Mouse (Mus musculus): ENCODE results near the gene Asb15. TPM values are rescaled to one million over a fixed set of nuclear protein-coding genes. Genes with fewer than 3 reads are reported as not detected.
A peak's percentile ranks its signal among the peaks of the same experiment; 100 is the strongest.

Gene Asb15
- polyA plus RNA-seq, 1 experiment from 2014 or later = not detected

DNA sequence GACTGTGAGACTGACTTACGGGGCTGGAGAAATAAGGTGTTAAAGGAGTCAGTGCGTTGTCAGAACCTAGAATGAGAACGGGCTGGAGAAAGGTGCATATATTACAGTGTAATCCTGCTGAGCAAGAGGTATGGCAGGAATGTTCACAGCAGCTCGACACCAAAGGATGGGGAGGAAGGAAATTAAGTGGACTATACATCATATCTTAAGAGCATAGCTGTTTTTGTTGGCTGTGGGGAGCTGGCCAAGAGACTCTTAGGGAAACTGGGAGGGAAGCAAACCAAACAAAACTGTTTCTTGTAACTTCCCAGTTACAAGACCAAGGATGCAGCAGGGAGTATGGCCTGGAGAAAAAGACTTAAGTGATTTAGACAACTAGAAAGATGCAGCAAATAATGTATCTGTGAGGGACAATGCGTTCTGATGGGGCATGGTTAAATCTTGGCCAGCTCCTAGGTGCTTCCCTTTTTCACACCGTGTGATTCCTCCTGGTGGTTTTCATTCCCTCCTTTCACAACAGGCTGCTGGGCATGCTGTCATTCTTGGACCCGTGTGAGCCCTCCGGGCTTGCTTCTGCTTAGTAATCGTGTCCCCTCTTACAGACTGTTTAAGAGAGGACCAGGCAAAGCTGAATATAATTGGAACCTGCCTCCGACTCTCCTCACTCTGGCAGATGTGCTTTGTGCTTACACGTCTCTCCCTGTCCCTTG, 2.9 kb downstream of the Asb15 start:
- Histone ChIP-seq H3K27me3 (ENCODE audit: control insufficient read depth, insufficient read depth, low read depth, low read length) (no peaks in the 10 kb centered on the region), H3K9me3 (replicated peaks; ENCODE audit: control insufficient read depth, low read length, poor library complexity, severe bottlenecking) (no peaks in the 10 kb centered on the region), H3K4me1 (ENCODE audit: control insufficient read depth, insufficient read depth, low read length) (peaks cover 21% of the 10 kb centered on the region), H3K27ac (ENCODE audit: low read length) (no peak overlapping the region), H3K4me2 (ENCODE audit: low read length) (peak overlapping the region; percentile 47), H3K36me3 (ENCODE audit: control insufficient read depth, insufficient read depth, low read length) (no peaks in the 10 kb centered on the region), H3K4me3 (ENCODE audit: low read depth, low read length) (peak overlapping the region; percentile 12; the same call in 1 of the 2 replicates), H3K9ac (ENCODE audit: low read depth, low read length) (no peak overlapping the region)
- no peak for ATAC-seq
- WGBS = 61% methylated on average over 11 of the region's 11 CpGs

- no peaks in the 10 kb centered on the region for H3K9me3 ChIP-seq (replicated peaks; ENCODE audit: control insufficient read depth, low read length, poor library complexity, severe bottlenecking)
- no peak overlapping the region for H3K4me3 ChIP-seq (ENCODE audit: low read depth, low read length)
- H3K9ac ChIP-seq (ENCODE audit: low read depth, low read length) = no peak overlapping the region
- WGBS = 86% methylated on average over 3 of the region's 3 CpGs
- ATAC-seq = no peak
- peaks cover 12% of the 10 kb centered on the region for H3K4me1 ChIP-seq (ENCODE audit: control insufficient read depth, insufficient read depth, low read length)
- no peak overlapping the region for H3K27ac ChIP-seq (ENCODE audit: low read length)
- H3K36me3 ChIP-seq (ENCODE audit: control insufficient read depth, insufficient read depth, low read length) = no peaks in the 10 kb centered on the region
- H3K4me2 ChIP-seq (ENCODE audit: low read length) = no peak overlapping the region
- H3K27me3 ChIP-seq (ENCODE audit: control insufficient read depth, insufficient read depth, low read depth, low read length) = no peaks in the 10 kb centered on the region
Measured at GRCm38 (mm10) chr6:24532804-24533203, 4.9 kb downstream of the Asb15 start.

DNA sequence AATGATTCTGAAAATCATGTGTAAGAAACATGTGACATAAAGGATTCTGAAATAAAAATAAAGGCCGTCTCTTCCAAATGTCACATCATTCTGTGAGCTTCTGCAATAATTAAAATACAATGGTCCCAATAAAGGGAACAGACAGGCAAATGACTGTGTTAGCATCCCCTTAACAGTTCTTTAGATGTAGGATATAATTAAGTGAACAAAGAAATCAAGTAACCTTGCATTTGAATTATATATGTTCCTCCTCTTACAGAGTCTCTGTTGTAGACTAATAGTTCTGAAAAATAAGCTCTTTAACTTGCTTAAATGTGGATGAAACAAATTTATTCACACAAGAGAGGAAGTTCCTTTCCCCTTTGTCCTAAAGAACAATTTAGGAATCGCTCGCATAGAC, 10.5 kb downstream of the Asb15 start:
- H3K27me3 ChIP-seq (ENCODE audit: control insufficient read depth, insufficient read depth, low read depth, low read length) = no peaks in the 10 kb centered on the region
- H3K9me3 ChIP-seq (replicated peaks; ENCODE audit: control insufficient read depth, low read length, poor library complexity, severe bottlenecking) = no peaks in the 10 kb centered on the region
- H3K4me3 ChIP-seq (ENCODE audit: low read depth, low read length) = no peak overlapping the region
- no peaks in the 10 kb centered on the region for H3K4me1 ChIP-seq (ENCODE audit: control insufficient read depth, insufficient read depth, low read length)
- no peak overlapping the region for H3K27ac ChIP-seq (ENCODE audit: low read length)
- no peak for ATAC-seq
- H3K36me3 ChIP-seq (ENCODE audit: control insufficient read depth, insufficient read depth, low read length) = no peaks in the 10 kb centered on the region
- H3K9ac ChIP-seq (ENCODE audit: low read depth, low read length) = no peak overlapping the region
- no peak overlapping the region for H3K4me2 ChIP-seq (ENCODE audit: low read length)
- WGBS = 89% methylated on average over 3 of the region's 3 CpGs

DNA sequence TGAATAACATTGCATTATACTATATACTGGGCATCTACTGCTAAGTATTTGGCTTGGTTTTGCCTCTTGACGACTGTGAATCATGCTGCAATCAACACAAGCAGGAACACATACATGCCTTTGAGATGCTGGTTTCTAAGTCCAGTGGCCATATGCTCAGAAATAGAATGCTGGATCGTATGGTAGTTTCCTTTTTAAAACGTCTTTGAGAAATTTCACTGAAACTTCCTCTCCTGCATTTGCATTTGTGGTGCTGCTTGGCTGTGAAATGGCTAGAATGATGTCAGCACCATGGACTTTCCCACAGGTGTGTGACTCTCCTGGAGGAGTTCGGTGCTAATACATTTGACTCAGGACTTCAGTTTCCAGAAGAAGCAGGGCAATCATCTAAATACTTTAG, 12.2 kb downstream of the Asb15 start:
- no peaks in the 10 kb centered on the region for H3K9me3 ChIP-seq (replicated peaks; ENCODE audit: control insufficient read depth, low read length, poor library complexity, severe bottlenecking)

GRCm38 (mm10) chr6:24542393-24542792, 14.4 kb downstream of the Asb15 start:
- Histone ChIP-seq H3K4me3 (ENCODE audit: low read depth, low read length) (no peak overlapping the region), H3K27me3 (ENCODE audit: control insufficient read depth, insufficient read depth, low read depth, low read length) (no peaks in the 10 kb centered on the region), H3K9me3 (replicated peaks; ENCODE audit: control insufficient read depth, low read length, poor library complexity, severe bottlenecking) (no peaks in the 10 kb centered on the region), H3K9ac (ENCODE audit: low read depth, low read length) (no peak overlapping the region), H3K27ac (ENCODE audit: low read length) (no peak overlapping the region), H3K36me3 (ENCODE audit: control insufficient read depth, insufficient read depth, low read length) (no peaks in the 10 kb centered on the region), H3K4me1 (ENCODE audit: control insufficient read depth, insufficient read depth, low read length) (no peaks in the 10 kb centered on the region), H3K4me2 (ENCODE audit: low read length) (no peak overlapping the region)
- no peak for ATAC-seq

More for the DNA sequence above, 12.2 kb downstream of the Asb15 start:
- no peak for ATAC-seq
- Histone ChIP-seq H3K9ac (ENCODE audit: low read depth, low read length) (no peak overlapping the region), H3K36me3 (ENCODE audit: control insufficient read depth, insufficient read depth, low read length) (no peaks in the 10 kb centered on the region), H3K4me3 (ENCODE audit: low read depth, low read length) (no peak overlapping the region), H3K27me3 (ENCODE audit: control insufficient read depth, insufficient read depth, low read depth, low read length) (no peaks in the 10 kb centered on the region), H3K27ac (ENCODE audit: low read length) (no peak overlapping the region), H3K4me1 (ENCODE audit: control insufficient read depth, insufficient read depth, low read length) (no peaks in the 10 kb centered on the region), H3K4me2 (ENCODE audit: low read length) (no peak overlapping the region)
- WGBS = 77% methylated on average over 4 of the region's 4 CpGs

DNA sequence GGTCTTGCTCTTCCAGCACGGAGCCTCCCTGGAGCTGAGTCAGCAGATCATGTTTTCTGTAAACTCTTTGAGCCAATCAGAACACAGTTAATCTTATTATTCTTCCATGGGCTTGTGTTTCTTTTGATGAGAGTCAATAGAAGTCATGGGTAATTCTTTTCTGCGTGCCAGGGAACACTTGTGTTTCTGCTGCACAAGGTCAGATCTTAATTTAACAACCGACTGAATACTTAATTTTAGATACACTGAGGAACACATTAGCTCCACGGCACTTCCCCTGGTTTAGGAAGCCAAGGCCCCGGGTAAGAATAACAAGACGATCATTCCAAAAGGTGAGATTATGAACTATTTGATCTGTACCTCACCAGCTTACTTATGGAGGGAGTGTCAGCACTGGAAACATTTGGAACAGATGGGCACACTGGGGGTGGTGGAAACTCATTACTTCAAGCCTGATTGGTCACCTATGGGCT, 15.2 kb downstream of the Asb15 start:
- H3K27me3 ChIP-seq (ENCODE audit: control insufficient read depth, insufficient read depth, low read depth, low read length) = no peaks in the 10 kb centered on the region
- H3K27ac ChIP-seq (ENCODE audit: low read length) = no peak overlapping the region
- H3K36me3 ChIP-seq (ENCODE audit: control insufficient read depth, insufficient read depth, low read length) = no peaks in the 10 kb centered on the region
- H3K4me1 ChIP-seq (ENCODE audit: control insufficient read depth, insufficient read depth, low read length) = no peaks in the 10 kb centered on the region
- H3K9me3 ChIP-seq (replicated peaks; ENCODE audit: control insufficient read depth, low read length, poor library complexity, severe bottlenecking) = no peaks in the 10 kb centered on the region
- 73% methylated on average over 6 of the region's 6 CpGs for WGBS
- no peak overlapping the region for H3K4me3 ChIP-seq (ENCODE audit: low read depth, low read length)
- no peak overlapping the region for H3K9ac ChIP-seq (ENCODE audit: low read depth, low read length)
- no peak for ATAC-seq
- H3K4me2 ChIP-seq (ENCODE audit: low read length) = no peak overlapping the region

DNA sequence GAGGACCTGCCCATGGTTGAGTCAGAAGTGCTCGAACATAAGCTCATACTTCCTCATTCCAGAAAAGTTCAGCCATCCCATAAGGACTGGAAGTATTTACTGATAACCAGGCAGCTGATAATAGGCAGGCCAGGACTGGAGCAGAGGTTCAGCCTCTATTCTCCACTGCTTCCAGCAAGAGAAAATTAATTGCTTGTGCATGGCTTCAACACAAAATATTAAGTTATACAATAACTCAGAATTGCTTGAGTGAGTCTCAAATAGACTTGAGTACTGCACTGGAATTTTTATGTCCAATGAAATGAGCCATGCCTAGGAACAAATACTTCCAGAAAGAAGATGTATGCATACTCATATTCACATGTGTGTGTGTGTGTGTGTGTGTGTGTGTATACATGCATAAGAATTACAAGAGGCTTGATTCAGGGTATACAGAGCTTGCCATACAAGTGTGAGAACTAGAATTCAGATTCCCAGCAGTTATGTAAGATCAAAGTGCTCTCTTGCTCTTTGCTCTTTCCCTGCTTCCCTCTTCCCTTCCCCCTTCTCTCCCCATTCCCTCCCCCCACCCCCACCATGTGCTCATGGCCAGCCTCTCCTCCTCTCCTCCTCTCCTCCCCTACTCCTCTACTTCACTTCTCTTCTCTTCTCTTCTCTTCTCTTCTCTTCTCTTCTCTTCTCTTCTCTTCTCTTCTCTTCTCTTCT, 18.9 kb downstream of the Asb15 start:
- Histone ChIP-seq H3K36me3 (ENCODE audit: control insufficient read depth, insufficient read depth, low read length) (no peaks in the 10 kb centered on the region), H3K27me3 (ENCODE audit: control insufficient read depth, insufficient read depth, low read depth, low read length) (no peaks in the 10 kb centered on the region), H3K4me2 (ENCODE audit: low read length) (no peak overlapping the region), H3K27ac (ENCODE audit: low read length) (no peak overlapping the region), H3K9ac (ENCODE audit: low read depth, low read length) (no peak overlapping the region), H3K4me3 (ENCODE audit: low read depth, low read length) (no peak overlapping the region), H3K4me1 (ENCODE audit: control insufficient read depth, insufficient read depth, low read length) (no peaks in the 10 kb centered on the region), H3K9me3 (replicated peaks; ENCODE audit: control insufficient read depth, low read length, poor library complexity, severe bottlenecking) (no peaks in the 10 kb centered on the region)
- ATAC-seq = no peak
- WGBS = 78% methylated on average over 1 of the region's 1 CpGs

DNA sequence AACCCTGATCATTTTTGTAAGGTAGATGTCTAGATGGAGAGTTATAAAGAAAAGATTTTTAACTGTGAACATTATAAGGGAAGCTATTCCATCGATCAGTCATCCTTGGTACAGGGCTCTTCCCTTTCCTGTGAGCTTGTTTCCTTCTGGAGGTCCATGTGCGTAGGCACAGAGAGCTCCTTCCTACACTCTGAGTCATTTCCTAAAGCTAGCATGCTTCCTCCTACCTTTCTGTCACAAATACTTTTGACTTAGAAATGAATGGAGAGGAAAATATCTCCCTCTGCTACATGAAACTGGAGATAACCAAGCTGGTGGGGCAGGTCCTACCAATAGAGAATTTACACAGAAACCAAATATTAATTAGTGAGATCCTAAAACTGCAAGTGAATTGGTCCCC, 21.9 kb downstream of the Asb15 start:
- Histone ChIP-seq H3K9ac (ENCODE audit: low read depth, low read length) (no peak overlapping the region), H3K9me3 (replicated peaks; ENCODE audit: control insufficient read depth, low read length, poor library complexity, severe bottlenecking) (no peaks in the 10 kb centered on the region), H3K36me3 (ENCODE audit: control insufficient read depth, insufficient read depth, low read length) (no peaks in the 10 kb centered on the region), H3K27me3 (ENCODE audit: control insufficient read depth, insufficient read depth, low read depth, low read length) (no peaks in the 10 kb centered on the region), H3K27ac (ENCODE audit: low read length) (no peak overlapping the region), H3K4me3 (ENCODE audit: low read depth, low read length) (no peak overlapping the region), H3K4me1 (ENCODE audit: control insufficient read depth, insufficient read depth, low read length) (no peaks in the 10 kb centered on the region), H3K4me2 (ENCODE audit: low read length) (no peak overlapping the region)
- WGBS = 95% methylated on average over 2 of the region's 2 CpGs
- no peak for ATAC-seq

DNA sequence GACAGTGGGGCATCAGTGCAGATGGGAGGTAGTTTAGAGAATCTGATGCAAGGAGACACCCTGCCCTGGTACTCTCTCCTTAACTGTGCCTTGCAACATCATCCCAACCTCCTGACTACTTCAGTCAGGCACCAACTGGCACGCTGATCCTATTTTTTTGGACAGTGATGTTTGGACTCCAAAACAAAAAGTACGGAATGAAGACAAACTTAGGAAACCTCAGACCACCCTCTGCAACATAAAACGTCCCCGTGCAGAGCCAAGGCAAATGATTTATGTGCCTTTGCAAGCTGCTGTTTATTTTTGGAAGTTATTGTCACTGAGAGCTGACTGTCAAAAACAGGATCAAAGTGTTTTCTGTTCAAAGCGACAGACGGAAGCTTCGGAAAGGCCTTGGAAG, 24.1 kb downstream of the Asb15 start:
- 83% methylated on average over 7 of the region's 7 CpGs for WGBS
- H3K36me3 ChIP-seq (ENCODE audit: control insufficient read depth, insufficient read depth, low read length) = no peaks in the 10 kb centered on the region
- no peaks in the 10 kb centered on the region for H3K4me1 ChIP-seq (ENCODE audit: control insufficient read depth, insufficient read depth, low read length)
- no peaks in the 10 kb centered on the region for H3K9me3 ChIP-seq (replicated peaks; ENCODE audit: control insufficient read depth, low read length, poor library complexity, severe bottlenecking)
- no peak for ATAC-seq
- H3K4me2 ChIP-seq (ENCODE audit: low read length) = no peak overlapping the region
- no peak overlapping the region for H3K9ac ChIP-seq (ENCODE audit: low read depth, low read length)
- H3K27ac ChIP-seq (ENCODE audit: low read length) = no peak overlapping the region
- H3K27me3 ChIP-seq (ENCODE audit: control insufficient read depth, insufficient read depth, low read depth, low read length) = no peaks in the 10 kb centered on the region
- H3K4me3 ChIP-seq (ENCODE audit: low read depth, low read length) = no peak overlapping the region

Data from midbrain, embryonic 16.5 days (tissue).